Mouse (Mus musculus) C2C12 (cell line): ENCODE results near the gene Eapp. TPM values are rescaled to one million over a fixed set of nuclear protein-coding genes. Genes with fewer than 3 reads are reported as not detected.

Experiments
- H3K27me3 ChIP-seq: one replicate; pipeline ENCODE4 v1.6.1; 2011; ENCODE audit not compliant: control insufficient read depth, insufficient read depth, insufficient read length
- H3K36me3 ChIP-seq: one replicate; pipeline ENCODE4 v1.6.1; 2011; ENCODE audit not compliant: control insufficient read depth, insufficient read depth
- H3K4me3 ChIP-seq: one replicate; pipeline ENCODE4 v1.5.1; 2011; ENCODE audit warnings: mild to moderate bottlenecking, control low read depth; ENCODE audit not compliant: poor library complexity, insufficient read depth, severe bottlenecking
- H3K79me2 ChIP-seq: one replicate; pipeline ENCODE4 v1.6.1; 2011; ENCODE audit not compliant: control insufficient read depth, insufficient read depth
- H3K79me3 ChIP-seq: one replicate; pipeline ENCODE4 v1.6.1; 2011; ENCODE audit warnings: low read depth, control low read depth
- H3ac ChIP-seq: one replicate; pipeline ENCODE3; 2011; ENCODE audit warnings: low read depth; ENCODE audit not compliant: control insufficient read depth, insufficient read length
- CEBPB ChIP-seq: IDR thresholded peaks from one replicate; pipeline ENCODE4 v1.6.1; 2011; ENCODE audit warnings: low read depth, mild to moderate bottlenecking, control low read depth, moderate library complexity
- CTCF ChIP-seq: IDR thresholded peaks from one replicate; pipeline ENCODE4 v1.5.1; 2011; ENCODE audit not compliant: control insufficient read depth, insufficient read depth, insufficient read length
- FOSL1 ChIP-seq: IDR thresholded peaks from one replicate; pipeline ENCODE4 v1.8.0; 2011; ENCODE audit warnings: mild to moderate bottlenecking, low read length; ENCODE audit not compliant: poor library complexity, insufficient read depth, severe bottlenecking
- MAX ChIP-seq: IDR thresholded peaks from one replicate; pipeline ENCODE4 v1.6.1; 2011; ENCODE audit warnings: mild to moderate bottlenecking, control low read depth
- MYOD1 ChIP-seq: IDR thresholded peaks from one replicate; pipeline ENCODE4 v1.6.1; 2011; ENCODE audit warnings: low read depth; ENCODE audit not compliant: control insufficient read depth, insufficient read length
- MYOG ChIP-seq: IDR thresholded peaks from one replicate; pipeline ENCODE4 v1.6.1; 2011; ENCODE audit not compliant: control insufficient read depth, insufficient read length; ENCODE audit errors: extremely low read depth
- USF1 ChIP-seq: IDR thresholded peaks from one replicate; pipeline ENCODE4 v1.6.1; 2011; ENCODE audit warnings: low read depth, mild to moderate bottlenecking, control low read depth, moderate library complexity
- polyA plus RNA-seq: library from polyadenylated mRNA; unstranded; fragments of >200 nt; fragmentation: generic; extraction: Trizol; gene quantifications from one replicate; pipeline ENCODE4 v1.2.1, GENCODE M21; 2012; ENCODE audit warnings: missing spikeins

Eapp gene
- polyA plus RNA-seq, 1 experiment, result 38.8 TPM

DNA sequence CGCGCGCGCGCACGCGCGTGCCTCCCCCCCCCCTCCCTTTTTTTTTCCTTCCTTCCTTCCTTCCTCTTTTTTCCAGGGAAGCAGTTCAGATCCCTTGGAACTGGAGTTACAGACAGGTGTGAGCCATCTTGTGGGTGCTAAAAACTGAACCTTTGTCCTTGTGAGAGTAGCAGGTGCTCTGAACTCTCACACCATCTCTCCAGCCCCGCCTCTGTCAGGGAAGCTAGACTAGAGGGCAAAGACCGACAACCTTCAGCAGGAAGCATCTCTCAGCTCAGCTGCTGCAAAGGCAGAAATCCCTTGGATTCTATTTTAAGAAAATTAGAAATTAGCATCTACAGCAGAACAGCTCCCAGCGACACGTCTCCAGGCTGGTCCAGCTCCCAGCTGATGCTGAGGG, 43.4 kb downstream of the Eapp start:
- Histone ChIP-seq H3K27me3 (no peaks in the 10 kb centered on the region), H3K4me3 (no peak overlapping the region), H3K79me3 (peaks cover 40% of the 10 kb centered on the region), H3ac (no peak overlapping the region), H3K79me2 (peaks cover 80% of the 10 kb centered on the region), H3K36me3 (peaks cover 24% of the 10 kb centered on the region)
- no peak for TF ChIP-seq FOSL1
- TF ChIP-seq MAX, result no peak
- no peak for TF ChIP-seq MYOG
- TF ChIP-seq CEBPB, result no peak
- no peak for TF ChIP-seq CTCF
- no peak for TF ChIP-seq MYOD1
- TF ChIP-seq USF1, result no peak

DNA sequence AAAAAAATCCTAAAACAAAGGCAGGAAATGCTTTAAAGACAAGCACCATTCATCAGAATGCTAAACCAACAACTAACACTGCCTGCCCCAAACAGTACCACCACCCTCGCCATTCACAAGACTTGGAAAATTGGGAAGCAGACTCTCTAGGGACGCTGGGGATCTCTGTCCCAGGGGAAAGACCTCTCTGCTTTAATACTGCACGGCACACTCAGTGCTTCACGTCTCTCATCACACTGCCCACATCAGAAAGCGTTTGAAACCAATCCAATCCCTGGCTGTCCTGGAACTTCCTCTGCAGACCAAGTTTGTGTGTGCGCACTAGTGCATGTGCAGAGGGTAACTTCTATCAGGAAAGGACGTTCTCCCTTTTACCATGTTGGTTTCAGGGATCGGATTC, 43.9 kb downstream of the Eapp start:
- Histone ChIP-seq H3K79me3 (peaks cover 40% of the 10 kb centered on the region), H3K36me3 (peaks cover 29% of the 10 kb centered on the region), H3K4me3 (no peak overlapping the region), H3K79me2 (peaks cover 80% of the 10 kb centered on the region), H3ac (no peak overlapping the region), H3K27me3 (no peaks in the 10 kb centered on the region)
- TF ChIP-seq FOSL1, result no peak
- no peak for TF ChIP-seq CTCF
- no peak for TF ChIP-seq MAX
- TF ChIP-seq MYOG, result no peak
- TF ChIP-seq CEBPB, result no peak
- TF ChIP-seq MYOD1, result no peak
- no peak for TF ChIP-seq USF1

DNA sequence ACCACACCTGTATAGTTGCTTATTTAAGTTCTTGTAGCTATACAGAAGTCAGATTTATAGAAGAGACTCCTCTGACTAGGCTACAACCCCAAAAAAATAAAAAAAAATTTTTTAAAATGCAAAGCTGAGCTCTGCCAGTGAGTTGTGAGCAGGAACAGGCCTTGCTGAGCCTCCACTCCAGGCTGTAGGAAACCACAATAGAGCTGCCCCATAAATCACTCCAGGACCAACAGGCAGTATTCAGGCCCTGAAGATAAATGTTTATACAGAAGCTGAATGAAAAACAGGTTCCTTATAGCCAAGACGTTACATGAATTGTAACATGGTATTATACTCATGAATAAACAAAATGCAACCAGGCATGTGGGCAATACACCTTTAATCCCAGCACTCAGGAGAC, 44.5 kb downstream of the Eapp start:
- H3K36me3 ChIP-seq, result peaks cover 35% of the 10 kb centered on the region
- no peak overlapping the region for H3K4me3 ChIP-seq
- peaks cover 80% of the 10 kb centered on the region for H3K79me2 ChIP-seq
- H3K79me3 ChIP-seq, result peaks cover 40% of the 10 kb centered on the region
- TF ChIP-seq MAX, result no peak
- no peak for TF ChIP-seq CTCF
- TF ChIP-seq CEBPB, result no peak
- TF ChIP-seq MYOD1, result no peak
- TF ChIP-seq MYOG, result no peak
- TF ChIP-seq USF1, result no peak
- TF ChIP-seq FOSL1, result no peak
- H3ac ChIP-seq, result no peak overlapping the region
- no peaks in the 10 kb centered on the region for H3K27me3 ChIP-seq

DNA sequence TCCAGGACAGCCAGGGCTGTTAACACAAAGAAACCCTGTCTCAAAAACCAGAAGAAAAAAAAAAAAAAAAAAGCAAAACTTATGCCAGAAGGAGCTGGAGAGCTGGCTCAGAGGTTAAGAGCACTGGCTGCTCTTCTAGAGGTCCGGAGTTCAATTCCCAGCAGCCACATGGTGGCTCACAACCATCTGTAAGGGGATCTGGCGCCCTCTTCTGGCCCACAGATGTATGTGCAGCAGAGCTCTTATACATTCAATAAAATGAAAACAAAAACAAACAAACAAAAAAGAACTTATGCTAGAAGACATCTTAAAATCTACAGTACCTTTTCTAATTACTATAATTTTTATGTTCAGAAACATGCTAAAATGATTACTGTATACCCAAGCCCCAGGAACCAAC, 50.8 kb downstream of the Eapp start:
- TF ChIP-seq CTCF (no peak), MAX (no peak), MYOD1 (no peak)
- Histone ChIP-seq H3K27me3 (no peaks in the 10 kb centered on the region), H3K79me3 (peaks cover 3% of the 10 kb centered on the region), H3K4me3 (no peak overlapping the region), H3K79me2 (peaks cover 19% of the 10 kb centered on the region), H3K36me3 (peaks cover 37% of the 10 kb centered on the region), H3ac (no peak overlapping the region)

DNA sequence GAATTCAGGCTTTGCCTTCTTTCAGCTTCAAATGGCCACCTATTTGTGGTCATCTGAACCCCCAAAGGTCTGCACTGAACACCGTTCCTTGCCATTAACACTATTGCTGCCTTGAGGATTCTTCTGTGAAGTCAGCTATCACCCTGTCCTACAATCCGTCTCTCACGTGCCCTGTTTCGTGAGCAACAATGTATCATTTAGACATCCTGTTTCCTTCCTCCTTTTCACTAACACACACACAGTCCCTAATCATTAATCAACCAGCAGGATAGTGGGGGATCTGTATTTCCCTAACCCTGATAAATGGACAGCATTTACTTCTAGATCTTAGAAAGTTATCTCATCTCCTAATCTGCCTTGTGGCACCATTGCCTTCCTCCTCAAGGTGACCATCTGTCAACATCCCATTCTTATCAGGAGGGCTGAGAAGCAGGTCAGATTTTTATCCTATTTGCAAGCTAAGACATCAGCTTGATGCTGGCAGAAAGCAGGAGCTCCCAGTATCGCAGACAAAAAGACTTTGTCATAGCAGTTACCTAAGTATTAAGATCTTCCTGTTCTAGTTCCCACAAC, 52.3 kb downstream of the Eapp start:
- Histone ChIP-seq H3K79me3 (peaks cover under 1% of the 10 kb centered on the region), H3K27me3 (no peaks in the 10 kb centered on the region), H3ac (no peak overlapping the region), H3K4me3 (no peak overlapping the region), H3K79me2 (peaks cover 5% of the 10 kb centered on the region), H3K36me3 (peaks cover 32% of the 10 kb centered on the region)
- no peak for TF ChIP-seq MYOG
- TF ChIP-seq CEBPB, result no peak
- TF ChIP-seq CTCF, result no peak
- TF ChIP-seq FOSL1, result no peak
- TF ChIP-seq MAX, result no peak
- TF ChIP-seq MYOD1, result no peak
- no peak for TF ChIP-seq USF1

DNA sequence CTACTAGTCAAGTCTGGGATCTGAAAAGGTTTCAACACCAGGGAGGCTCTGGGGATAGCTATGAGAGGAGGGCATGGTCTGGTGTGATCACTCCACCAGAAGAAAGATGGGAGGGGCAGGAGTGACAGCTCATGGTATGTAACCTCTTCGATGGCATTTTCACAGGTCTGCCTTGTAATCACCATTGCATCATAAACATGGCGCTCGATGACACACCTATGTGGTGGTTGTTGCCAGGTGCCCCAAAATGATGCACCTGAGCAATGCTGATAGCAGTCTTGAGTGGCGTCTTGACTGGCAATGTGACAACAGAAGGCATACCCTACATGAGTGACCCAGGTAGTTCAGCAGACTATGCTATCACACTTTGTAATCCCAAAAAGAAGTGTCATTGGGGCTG, 54.3 kb downstream of the Eapp start:
- no peak overlapping the region for H3ac ChIP-seq
- no peaks in the 10 kb centered on the region for H3K79me2 ChIP-seq
- no peak for TF ChIP-seq MYOG
- no peak for TF ChIP-seq CTCF
- TF ChIP-seq USF1, result no peak
- no peak for TF ChIP-seq CEBPB
- TF ChIP-seq FOSL1, result no peak
- TF ChIP-seq MAX, result no peak
- TF ChIP-seq MYOD1, result no peak
- no peak overlapping the region for H3K4me3 ChIP-seq
- H3K79me3 ChIP-seq, result no peaks in the 10 kb centered on the region
- peaks cover 13% of the 10 kb centered on the region for H3K36me3 ChIP-seq
- no peaks in the 10 kb centered on the region for H3K27me3 ChIP-seq
